Mouse (Mus musculus) embryonic facial prominence, embryonic 11.5 days (tissue): ENCODE measurements around the gene Prss22. TPM values are rescaled to one million over a fixed set of nuclear protein-coding genes. Genes with fewer than 3 reads are reported as not detected.
"Not testable (repeated sequence)": the region's sequence is repeated elsewhere in the genome, so short reads cannot be mapped to it uniquely, and the experiment has no call there.

Experiments used
- ATAC-seq: fragments of 200-750 bp; cut with Nextera tagmentation; replicated peaks from 2 replicates; pipeline ENCODE4 v1.8.0; 2017; ENCODE audit warnings: low read depth; ENCODE audit not compliant: insufficient number of reproducible peaks, low FRiP score, low TSS enrichment
- DNase-seq: peaks from one replicate; pipeline ENCODE4 v3.0.0-alpha.2; 2015; ENCODE audit warnings: low spot score
- H3K27ac ChIP-seq: fragments of 300-500 bp; sonication (generic); replicated peaks from 2 replicates; pipeline ENCODE4 v1.5.1; 2014; ENCODE audit warnings: mild to moderate bottlenecking, low read depth, low read length, control low read depth
- H3K27me3 ChIP-seq: fragments of 300-500 bp; sonication (generic); 2 replicates; pipeline ENCODE4 v1.6.1; 2014; ENCODE audit warnings: mild to moderate bottlenecking, low read length, moderate library complexity, mixed read lengths; ENCODE audit not compliant: control insufficient read depth, insufficient read depth
- H3K36me3 ChIP-seq: fragments of 300-500 bp; sonication (generic); replicated peaks from 2 replicates; pipeline ENCODE4 v1.6.1; 2014; ENCODE audit warnings: low read depth, mild to moderate bottlenecking, low read length, moderate library complexity, mixed read lengths; ENCODE audit not compliant: control insufficient read depth, insufficient read depth
- H3K4me1 ChIP-seq: fragments of 300-500 bp; sonication (generic); 2 replicates; pipeline ENCODE4 v1.6.1; 2014; ENCODE audit warnings: low read length, mixed read lengths; ENCODE audit not compliant: control insufficient read depth, insufficient read depth
- H3K4me2 ChIP-seq: fragments of 300-500 bp; sonication (generic); 2 replicates; pipeline ENCODE4 v1.6.1; 2014; ENCODE audit warnings: low read depth, mild to moderate bottlenecking, control low read depth, low read length, moderate library complexity
- H3K4me3 ChIP-seq: fragments of 300-500 bp; sonication (generic); 2 replicates; pipeline ENCODE4 v1.5.1; 2014; ENCODE audit warnings: low read depth, low read length, control low read depth
- H3K9ac ChIP-seq: fragments of 300-500 bp; sonication (generic); replicated peaks from 2 replicates; pipeline ENCODE4 v1.6.1; 2014; ENCODE audit warnings: mild to moderate bottlenecking, control low read depth, low read length
- H3K9me3 ChIP-seq: fragments of 300-500 bp; sonication (generic); replicated peaks from 2 replicates; pipeline ENCODE4 v1.6.1; 2016; ENCODE audit warnings: mild to moderate bottlenecking, low read length, inconsistent platforms, mixed read lengths; ENCODE audit not compliant: control insufficient read depth
- WGBS: fragments of 180-500 bp; shearing (Covaris S2); extraction: QIAGEN DNeasy Blood & Tissue Kit; methylation state at CpG from one replicate; pipeline ENCODE4 v1.1.7; 2014; 5-methylcytosine and 5-hydroxymethylcytosine counted together
- microRNA-seq: library from miRNA; unstranded; fragments of <30 nt; microRNA quantifications from one replicate; pipeline ENCODE4, GENCODE M21; 2016; ENCODE audit warnings: borderline number of aligned reads
- polyA plus RNA-seq: library from polyadenylated mRNA; unstranded; fragments of >200 nt; fragmentation: Nextera tagmentation; extraction: Ambion mirVana; gene quantifications from 2 replicates; pipeline ENCODE4 v1.2.1, GENCODE M21; 2014

Gene Prss22
- polyA plus RNA-seq, 1 experiment from 2014 or later, result 0.94 TPM

GRCm38 (mm10) chr17:23960084-23960738 is 37.7 kb downstream of the Prss22 start:
- Histone ChIP-seq H3K9ac (peak overlapping the region; percentile 52), H3K4me1 (no peaks in the 10 kb centered on the region), H3K27ac (no peak overlapping the region), H3K4me2 (no peak overlapping the region), H3K36me3 (no peaks in the 10 kb centered on the region), H3K27me3 (no peaks in the 10 kb centered on the region), H3K9me3 (no peaks in the 10 kb centered on the region), H3K4me3 (no peak overlapping the region)
- peak; percentile 90 for ATAC-seq
- WGBS, result 37% methylated on average over 3 of the region's 3 CpGs
- DNase-seq, result peak; percentile 90

GRCm38 (mm10) chr17:23955174-23955573 is 42.7 kb downstream of the Prss22 start, which contains the start of gene Sbpl:
TSS of gene Sbpl (minus strand) at chr17:23955274.
- ATAC-seq, result no peak
- H3K27ac ChIP-seq, result no peak within 1 kb of the TSS
- H3K4me1 ChIP-seq, result no peaks in the 10 kb centered on the region
- no peak within 1 kb of the TSS for H3K9ac ChIP-seq
- no peak within 1 kb of the TSS for H3K4me2 ChIP-seq
- H3K9me3 ChIP-seq, result no peaks in the 10 kb centered on the region
- 77% methylated on average over 5 of the region's 5 CpGs for WGBS
- no peak for DNase-seq
- no peak within 1 kb of the TSS for H3K4me3 ChIP-seq
- H3K27me3 ChIP-seq, result no peaks in the 10 kb centered on the region
- H3K36me3 ChIP-seq, result no peaks in the 10 kb centered on the region

GRCm38 (mm10) chr17:23950828-23951227 is 47.1 kb downstream of the Prss22 start:
- not testable (repeated sequence) for H3K4me2 ChIP-seq
- 77% methylated on average over 4 of the region's 4 CpGs for WGBS

GRCm38 (mm10) chr17:23949068-23949467 is 48.8 kb downstream of the Prss22 start:
- Histone ChIP-seq H3K4me1 (no peaks in the 10 kb centered on the region), H3K9ac (no peak overlapping the region), H3K9me3 (no peaks in the 10 kb centered on the region), H3K27me3 (no peaks in the 10 kb centered on the region), H3K4me3 (no peak overlapping the region), H3K27ac (no peak overlapping the region), H3K4me2 (no peak overlapping the region), H3K36me3 (no peaks in the 10 kb centered on the region)
- DNase-seq (no peak), ATAC-seq (no peak)
- 81% methylated on average over 2 of the region's 2 CpGs for WGBS

More at GRCm38 (mm10) chr17:23950828-23951227, 47.1 kb downstream of the Prss22 start:
- not testable (repeated sequence) for ATAC-seq, H3K4me1 ChIP-seq, H3K9ac ChIP-seq, H3K27ac ChIP-seq, H3K27me3 ChIP-seq, H3K36me3 ChIP-seq, DNase-seq, H3K9me3 ChIP-seq, H3K4me3 ChIP-seq

GRCm38 (mm10) chr17:23947486-23947885 is 50.4 kb downstream of the Prss22 start:
- not testable (repeated sequence) for H3K27me3 ChIP-seq, H3K36me3 ChIP-seq, H3K4me2 ChIP-seq, H3K27ac ChIP-seq, DNase-seq, H3K9ac ChIP-seq, ATAC-seq, H3K4me1 ChIP-seq, H3K9me3 ChIP-seq, H3K4me3 ChIP-seq
- WGBS, result 73% methylated on average over 4 of the region's 4 CpGs

Small RNA genes lying within 50 kb of the gene (microRNA-seq; reads per million reads assigned to microRNA genes)
- not detected for gene Gm27700

Other genes with a start within 250 kb of the Prss22 start
- 88.3 and 103 TPM in 2 replicates for gene Flywch1, start 226.5 kb downstream of the Prss22 start, polyA plus RNA-seq
- gene Flywch2, start 212.0 kb downstream of the Prss22 start, polyA plus RNA-seq, result 35.4 and 45.5 TPM in 2 replicates
- 346 and 389 TPM in 2 replicates for gene Srrm2, start 207.6 kb downstream of the Prss22 start, polyA plus RNA-seq
- 1,057 and 1,139 TPM in 2 replicates for gene Elob, start 169.0 kb downstream of the Prss22 start, polyA plus RNA-seq
- gene Prss33, start 162.0 kb downstream of the Prss22 start, polyA plus RNA-seq, result 0.29 TPM in 1 of 2 replicates, not detected in the other
- not detected in 2 replicates for gene Prss32, start 154.2 kb downstream of the Prss22 start, polyA plus RNA-seq
- gene Prss41, start 153.9 kb downstream of the Prss22 start, polyA plus RNA-seq, result 1.8 and 2.1 TPM in 2 replicates
- not detected in 2 replicates for gene Prss21, start 130.0 kb downstream of the Prss22 start, polyA plus RNA-seq
- not detected in 2 replicates for gene Dcpp1, start 117.2 kb downstream of the Prss22 start, polyA plus RNA-seq
- gene Dcpp2, start 117.2 kb downstream of the Prss22 start, polyA plus RNA-seq, result not detected in 2 replicates
- not detected in 2 replicates for gene Dcpp3, start 80.6 kb downstream of the Prss22 start, polyA plus RNA-seq
- gene Sbp, start 56.4 kb downstream of the Prss22 start, polyA plus RNA-seq, result not detected in 2 replicates
- not detected in 2 replicates for gene Sbpl, start 42.8 kb downstream of the Prss22 start, polyA plus RNA-seq
- gene Prss30, start 17.5 kb downstream of the Prss22 start, polyA plus RNA-seq, result not detected in 2 replicates
- 0.17 TPM in 1 of 2 replicates, not detected in the other for gene Prss27, start 40.0 kb upstream of the Prss22 start, polyA plus RNA-seq
- gene Kctd5, start 75.4 kb upstream of the Prss22 start, polyA plus RNA-seq, result 84.3 and 88.8 TPM in 2 replicates
- gene Pdpk1, start 152.8 kb upstream of the Prss22 start, polyA plus RNA-seq, result 33.4 and 34.6 TPM in 2 replicates
- 30.6 and 37.5 TPM in 2 replicates for gene Amdhd2, start 165.7 kb upstream of the Prss22 start, polyA plus RNA-seq
- gene Atp6v0c, start 171.6 kb upstream of the Prss22 start, polyA plus RNA-seq, result 384 and 433 TPM in 2 replicates
- 3.7 and 5.4 TPM in 2 replicates for gene Tbc1d24, start 207.5 kb upstream of the Prss22 start, polyA plus RNA-seq
- gene Ntn3, start 211.4 kb upstream of the Prss22 start, polyA plus RNA-seq, result 6.2 and 7.1 TPM in 2 replicates
- 16.9 and 21.7 TPM in 2 replicates for gene Tedc2, start 222.8 kb upstream of the Prss22 start, polyA plus RNA-seq